Mouse (Mus musculus) ES-E14 (cell line): ENCODE measurements around the gene Zfp189. TPM values are rescaled to one million over a fixed set of nuclear protein-coding genes. Genes with fewer than 3 reads are reported as not detected.

Source experiments
- DNase-seq: peaks from one replicate; pipeline ENCODE4 v3.0.0-alpha.2; 2013; ENCODE audit warnings: low read depth, low spot score
- H3K27ac ChIP-seq: 2 replicates; pipeline ENCODE4 v1.5.1; 2012; ENCODE audit warnings: low read depth, mild to moderate bottlenecking, low read length, moderate library complexity, mixed read lengths; ENCODE audit not compliant: poor library complexity, insufficient read depth, severe bottlenecking
- H3K36me3 ChIP-seq: 2 replicates; pipeline ENCODE4 v1.6.1; 2012; ENCODE audit warnings: mild to moderate bottlenecking, low read length, moderate library complexity, mixed read lengths; ENCODE audit not compliant: control insufficient read depth, poor library complexity, insufficient read depth, severe bottlenecking
- H3K4me1 ChIP-seq, 2 experiments: fragments of 150-350 bp in 1 of 2; sonication (generic) in 1 of 2; 2 replicates each; pipeline ENCODE4 v1.6.1; 2012; ENCODE audit warnings: low read length in 2 of 2, mild to moderate bottlenecking in 1 of 2, mixed read lengths in 1 of 2; ENCODE audit not compliant: control insufficient read depth in 2 of 2, insufficient read depth in 2 of 2, poor library complexity in 1 of 2
- H3K4me3 ChIP-seq, 2 experiments: fragments of 150-350 bp in 1 of 2; sonication (generic) in 1 of 2; 2 replicates each; pipeline ENCODE4 v1.5.1; 2012; ENCODE audit warnings: low read length in 2 of 2, low read depth in 1 of 2, mild to moderate bottlenecking in 1 of 2, mixed read lengths in 1 of 2; ENCODE audit not compliant: insufficient read depth in 1 of 2, poor library complexity in 1 of 2, severe bottlenecking in 1 of 2
- H3K9ac ChIP-seq: 2 replicates; pipeline ENCODE4 v1.6.1; 2012; ENCODE audit warnings: low read depth, mild to moderate bottlenecking, low read length, mixed read lengths; ENCODE audit not compliant: poor library complexity, insufficient read depth, severe bottlenecking
- H3K9me3 ChIP-seq: fragments of 150-350 bp; sonication (generic); 2 replicates; pipeline ENCODE4 v1.6.1; 2012; ENCODE audit warnings: low read depth, mild to moderate bottlenecking, low read length; ENCODE audit not compliant: control insufficient read depth, insufficient read depth
- CHD2 ChIP-seq: IDR thresholded peaks from 2 replicates; pipeline ENCODE4 v1.6.1; 2014; ENCODE audit warnings: mild to moderate bottlenecking, low read depth, low read length, inconsistent platforms
- HCFC1 ChIP-seq: IDR thresholded peaks from 2 replicates; pipeline ENCODE4 v1.6.1; 2012; ENCODE audit warnings: low read length, inconsistent platforms, borderline replicate concordance; ENCODE audit not compliant: insufficient read depth
- MAFK ChIP-seq: IDR thresholded peaks from 2 replicates; pipeline ENCODE4 v1.6.1; 2014; ENCODE audit warnings: mild to moderate bottlenecking, low read depth, low read length, inconsistent platforms; ENCODE audit not compliant: insufficient read depth
- ZC3H11A ChIP-seq: IDR thresholded peaks from 2 replicates; pipeline ENCODE4 v1.6.1; 2012; ENCODE audit warnings: low read depth, mild to moderate bottlenecking, inconsistent platforms, low read length, borderline replicate concordance
- ZNF384 ChIP-seq: IDR thresholded peaks from 2 replicates; pipeline ENCODE4 v1.6.1; 2012; ENCODE audit warnings: low read depth, low read length, inconsistent platforms
- in situ Hi-C, 2 experiments: fragments of 600-800 bp; cut with MboI; formaldehyde crosslinking; loops; one replicate each; pipeline ENCODE4 v1.15.1; 2025; ENCODE audit warnings: low sequenced_read_pairs in 2 of 2, inconsistent platforms in 1 of 2; ENCODE audit not compliant: unreplicated experiment in 2 of 2
- total RNA-seq: library from RNA; depleted of rRNA; stranded (reverse); fragments of 300-350 nt; gene quantifications from 2 replicates; pipeline ENCODE4 v1.2.3, GENCODE M21; 2012

Zfp189 gene
- total RNA-seq, 1 experiment, result 4.3 TPM

GRCm38 (mm10) chr4:49535675-49536294, 14.8 kb downstream of the Zfp189 start:
- no peak for DNase-seq
- Histone ChIP-seq H3K27ac (no peak overlapping the region), H3K4me1 (no peaks in the 10 kb centered on the region), H3K36me3 (no peaks in the 10 kb centered on the region), H3K4me3 (no peak overlapping the region), H3K9me3 (no peaks in the 10 kb centered on the region), H3K9ac (no peak overlapping the region)
- in situ Hi-C loops, result no loop called here
- TF ChIP-seq ZNF384 (no peak), CHD2 (no peak), HCFC1 (no peak), ZC3H11A (no peak), MAFK (no peak)

- H3K27ac ChIP-seq, result no peak overlapping the region
- no peak overlapping the region for H3K4me3 ChIP-seq
- TF ChIP-seq ZNF384 (no peak), ZC3H11A (no peak)
- no peaks in the 10 kb centered on the region for H3K4me1 ChIP-seq
- in situ Hi-C loops, result no loop called here
- no peaks in the 10 kb centered on the region for H3K9me3 ChIP-seq
- no peaks in the 10 kb centered on the region for H3K36me3 ChIP-seq
- no peak for DNase-seq
- H3K9ac ChIP-seq, result no peak overlapping the region
Observed at GRCm38 (mm10) chr4:49536671-49537070, 15.7 kb downstream of the Zfp189 start.

- no peak for DNase-seq
- H3K27ac ChIP-seq, result no peak overlapping the region
- in situ Hi-C loops, result no loop called here
- H3K4me1 ChIP-seq, result no peaks in the 10 kb centered on the region
- H3K9me3 ChIP-seq, result no peaks in the 10 kb centered on the region
- H3K4me3 ChIP-seq, result no peak overlapping the region
- no peak overlapping the region for H3K9ac ChIP-seq
- no peaks in the 10 kb centered on the region for H3K36me3 ChIP-seq
- TF ChIP-seq MAFK (no peak), ZNF384 (no peak), ZC3H11A (no peak), CHD2 (no peak), HCFC1 (no peak)
Observed at GRCm38 (mm10) chr4:49539665-49540064, 18.7 kb downstream of the Zfp189 start.

- no peak overlapping the region for H3K9ac ChIP-seq
- H3K9me3 ChIP-seq, result no peaks in the 10 kb centered on the region
- no peaks in the 10 kb centered on the region for H3K4me1 ChIP-seq
- in situ Hi-C loops, result no loop called here
- no peak overlapping the region for H3K4me3 ChIP-seq
- no peak overlapping the region for H3K27ac ChIP-seq
- no peak for DNase-seq
- H3K36me3 ChIP-seq, result no peaks in the 10 kb centered on the region
- TF ChIP-seq HCFC1 (no peak), ZNF384 (no peak), ZC3H11A (no peak), MAFK (no peak), CHD2 (no peak)
Observed at GRCm38 (mm10) chr4:49540966-49541365, 20.0 kb downstream of the Zfp189 start.

- TF ChIP-seq MAFK (no peak), ZNF384 (no peak), CHD2 (no peak), ZC3H11A (no peak), HCFC1 (no peak)
- Histone ChIP-seq H3K9ac (no peak overlapping the region), H3K36me3 (no peaks in the 10 kb centered on the region), H3K9me3 (no peaks in the 10 kb centered on the region), H3K4me1 (no peaks in the 10 kb centered on the region), H3K27ac (no peak overlapping the region), H3K4me3 (no peak overlapping the region)
- in situ Hi-C loops, result no loop called here
- no peak for DNase-seq
Observed at GRCm38 (mm10) chr4:49546026-49546425, 25.1 kb downstream of the Zfp189 start.
